ENCODE assay signal across 8 mouse cellular contexts in the genomic region with DNA sequence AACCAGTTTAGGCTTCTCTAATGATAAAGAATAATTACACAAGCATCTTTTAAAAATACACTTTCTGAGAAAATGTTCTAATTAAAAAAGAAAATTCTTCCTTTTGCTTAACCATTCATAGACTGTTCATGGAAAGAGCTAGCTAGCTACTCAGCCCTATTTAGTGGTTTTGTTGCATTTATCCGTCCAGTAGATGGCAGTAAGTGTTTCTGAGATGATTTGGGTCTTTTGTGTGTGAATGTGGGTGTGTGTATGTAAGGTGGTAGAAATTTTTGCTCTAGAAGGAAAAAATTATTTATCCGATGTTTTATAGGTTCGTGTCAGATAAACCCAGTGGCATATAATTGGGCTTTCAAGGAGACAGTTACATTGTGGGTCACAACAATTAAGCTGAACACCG.
DNase-seq lines count a peak whose midpoint lies in the region.

No protein-coding gene starts in this region.

- peak; percentile 42 to 73 for DNase-seq in cerebellum, postnatal 10 days
- no peak for DNase-seq in cerebellum, postnatal 4 days (ENCODE audit: low spot score in 2 of 2)
- DNase-seq in layer of hippocampus, adult 9-11 months: peak; percentile 20
- DNase-seq in layer of hippocampus, postnatal 25 days (ENCODE audit: extremely low spot score in 1 of 2, low spot score in 1 of 2): no peak
- peak; percentile 70 for DNase-seq in brain, embryonic 18.5 days (ENCODE audit: low read depth, low spot score)
- peak; percentile 49 for DNase-seq in lung, postnatal 36 days
- DNase-seq in thymus, postnatal 10 days (ENCODE audit: low spot score in 2 of 2): no peak
- DNase-seq in gastrocnemius, postnatal 10 days: no peak

Comparison
In these comparisons a context has a peak if more than half of its experiments do, and no peak if none do; other contexts are left out.
1. DNase-seq: peak in cerebellum, postnatal 10 days (2 of 2), layer of hippocampus, adult 9-11 months (single experiment), brain, embryonic 18.5 days (single experiment) and lung, postnatal 36 days (single experiment); none in cerebellum, postnatal 4 days (0 of 2), layer of hippocampus, postnatal 25 days (0 of 2), thymus, postnatal 10 days (0 of 2) and gastrocnemius, postnatal 10 days (single experiment).